In genomic region chr4:152027524-152027923, GRCm38 (mm10) we compare ENCODE assay signal across 8 mouse cellular contexts. TPM values are rescaled to one million over a fixed set of nuclear protein-coding genes. Genes with fewer than 3 reads are reported as not detected.
DNase-seq lines count a peak whose midpoint lies in the region; ATAC-seq lines count a peak whose summit lies in the region.

Gene Zbtb48, minus strand, starts transcription at chr4:152027671.

- H3K27me3 ChIP-seq in heart, embryonic 14.5 days (ENCODE audit: control insufficient read depth, insufficient read depth, low read length) = 0 out of 2 replicates have a peak, but pooled peaks cover 4% of the 10 kb centered on the region
- H3K27me3 ChIP-seq in liver, embryonic 13.5 days = peaks cover 8% of the 10 kb centered on the region
- no peaks in the 10 kb centered on the region for H3K27me3 ChIP-seq in stomach, embryonic 16.5 days (ENCODE audit: control insufficient read depth, insufficient read depth, low read length)

- peak; percentile 99 for ATAC-seq in CD4-positive, CD25-positive, alpha-beta regulatory T cell, adult 4 months
- peak; percentile 94 for ATAC-seq in heart, embryonic 14.5 days (ENCODE audit: insufficient number of reproducible peaks, insufficient read depth, low FRiP score, low read depth)
- peak; percentile 95 for ATAC-seq in liver, embryonic 13.5 days (ENCODE audit: low read depth)
- peak; percentile 97 for ATAC-seq in stomach, embryonic 16.5 days (ENCODE audit: insufficient read depth, low FRiP score)

- peak within 1 kb of the TSS; percentile 65 to 68 for H3K4me3 ChIP-seq in heart, embryonic 14.5 days (ENCODE audit: control insufficient read depth in 1 of 2, insufficient read depth in 1 of 2, low read depth in 1 of 2, low read length in 2 of 2)
- peak within 1 kb of the TSS; percentile 86 for H3K4me3 ChIP-seq in liver, embryonic 13.5 days (replicated peaks)
- peak within 1 kb of the TSS; percentile 76 for H3K4me3 ChIP-seq in stomach, embryonic 16.5 days (replicated peaks; ENCODE audit: low read length)

- peak within 1 kb of the TSS; percentile 83 for H3K9ac ChIP-seq in heart, embryonic 14.5 days (ENCODE audit: low read length)
- H3K9ac ChIP-seq in liver, embryonic 13.5 days = peak within 1 kb of the TSS; percentile 86
- H3K9ac ChIP-seq in stomach, embryonic 16.5 days (ENCODE audit: low read length) = peak within 1 kb of the TSS; percentile 80

- WGBS in heart, embryonic 14.5 days = under 1% methylated on average over 35 of the region's 35 CpGs
- under 1% methylated on average over 35 of the region's 35 CpGs for WGBS in liver, embryonic 13.5 days (ENCODE audit: insufficient replicate concordance)
- under 1% methylated on average over 35 of the region's 35 CpGs for WGBS in stomach, embryonic 16.5 days

- H3K4me1 ChIP-seq in heart, embryonic 14.5 days (ENCODE audit: control insufficient read depth in 2 of 2, insufficient read depth in 2 of 2, low read length in 2 of 2) = peaks cover 20 to 31% of the 10 kb centered on the region in 2 experiments
- peaks cover 60% of the 10 kb centered on the region for H3K4me1 ChIP-seq in liver, embryonic 13.5 days (replicated peaks)
- H3K4me1 ChIP-seq in stomach, embryonic 16.5 days (ENCODE audit: control insufficient read depth, insufficient read depth, low read length) = peaks cover 22% of the 10 kb centered on the region

- no peaks in the 10 kb centered on the region for H3K9me3 ChIP-seq in heart, embryonic 14.5 days (ENCODE audit: control insufficient read depth, low read length)
- no peaks in the 10 kb centered on the region for H3K9me3 ChIP-seq in liver, embryonic 13.5 days (replicated peaks)
- H3K9me3 ChIP-seq in stomach, embryonic 16.5 days (replicated peaks; ENCODE audit: control insufficient read depth, low read length) = no peaks in the 10 kb centered on the region

- peak within 1 kb of the TSS; percentile 92 for H3K4me2 ChIP-seq in heart, embryonic 14.5 days (ENCODE audit: low read length)
- peak within 1 kb of the TSS; percentile 93 for H3K4me2 ChIP-seq in liver, embryonic 13.5 days
- H3K4me2 ChIP-seq in stomach, embryonic 16.5 days (ENCODE audit: low read depth, low read length) = peak within 1 kb of the TSS; percentile 85

- H3K36me3 ChIP-seq in heart, embryonic 14.5 days (ENCODE audit: control insufficient read depth, insufficient read depth, low read length) = peaks cover 29% of the 10 kb centered on the region
- H3K36me3 ChIP-seq in liver, embryonic 13.5 days = peaks cover 28% of the 10 kb centered on the region
- H3K36me3 ChIP-seq in stomach, embryonic 16.5 days (ENCODE audit: control insufficient read depth, insufficient read depth, low read length) = no peaks in the 10 kb centered on the region

- DNase-seq in c-Kit-negative CD71-positive TER-119-positive erythroid progenitor cells, embryonic 14.5 days (ENCODE audit: low read depth, low spot score) = peak; percentile 94
- peak; percentile 92 for DNase-seq in fibroblast of lung, adult 2 months (ENCODE audit: low read depth)
- DNase-seq in kidney, postnatal 14 days = peak; percentile 99
- DNase-seq in liver, embryonic 13.5 days = peak; percentile 93
- peak; percentile 92 for DNase-seq in neural tube, embryonic 10.5 days (ENCODE audit: extremely low spot score, low spot score)

- H3K27ac ChIP-seq in heart, embryonic 14.5 days (replicated peaks in 1 of 2; ENCODE audit: control insufficient read depth in 1 of 2, insufficient read depth in 1 of 2, low read depth in 2 of 2, low read length in 2 of 2) = peak within 1 kb of the TSS; percentile 20 to 71
- H3K27ac ChIP-seq in liver, embryonic 13.5 days = peak within 1 kb of the TSS; percentile 87
- H3K27ac ChIP-seq in stomach, embryonic 16.5 days (ENCODE audit: low read length) = peak within 1 kb of the TSS; percentile 51; the same call in 1 of the 2 replicates

RNA-seq across cellular contexts. Expression of gene Zbtb48, which starts in this region (rescaled TPM):
- polyA plus RNA-seq in CD4-positive, CD25-positive, alpha-beta regulatory T cell, adult 4 months (2017; shearing (Covaris generic)) = 10 to 100 TPM; 19.9 to 26.7 TPM
- 11.5 and 15.8 TPM in 2 replicates for polyA plus RNA-seq in heart, embryonic 14.5 days (2014; fragmentation: Nextera tagmentation; extraction: Ambion mirVana)
- polyA plus RNA-seq in liver, embryonic 13.5 days (2015; fragmentation: Nextera tagmentation; extraction: Ambion mirVana) = 7.2 and 9.5 TPM in 2 replicates
- 17.0 and 18.0 TPM in 2 replicates for polyA plus RNA-seq in stomach, embryonic 16.5 days (2015; fragmentation: Nextera tagmentation; extraction: Ambion mirVana)

Comparison
In these comparisons a context has a peak if more than half of its experiments do, and no peak if none do; other contexts are left out.
1. Peak in every context shown above with its lines: DNase-seq, ATAC-seq, H3K4me3 ChIP-seq and H3K27ac ChIP-seq.